Mouse (Mus musculus) hindbrain, embryonic 16.5 days (tissue): ENCODE data around the gene Ubr4. TPM values are rescaled to one million over a fixed set of nuclear protein-coding genes. Genes with fewer than 3 reads are reported as not detected.

Source experiments
- ATAC-seq: fragments of 200-750 bp; cut with Nextera tagmentation; 2 replicates; pipeline ENCODE4 v1.8.0; 2017; ENCODE audit warnings: moderate TSS enrichment, moderate library complexity
- H3K27ac ChIP-seq: fragments of 300-500 bp; sonication (generic); 2 replicates; pipeline ENCODE4 v1.5.1; 2014; ENCODE audit warnings: low read depth, mild to moderate bottlenecking, control low read depth, low read length, moderate library complexity
- H3K27me3 ChIP-seq: fragments of 300-500 bp; sonication (generic); replicated peaks from 2 replicates; pipeline ENCODE4 v1.6.1; 2014; ENCODE audit warnings: low read length; ENCODE audit not compliant: control insufficient read depth, insufficient read depth
- H3K36me3 ChIP-seq: fragments of 300-500 bp; sonication (generic); 2 replicates; pipeline ENCODE4 v1.6.1; 2014; ENCODE audit warnings: mild to moderate bottlenecking, low read length, moderate library complexity, mixed read lengths; ENCODE audit not compliant: control insufficient read depth, insufficient read depth
- H3K4me1 ChIP-seq: fragments of 300-500 bp; sonication (generic); 2 replicates; pipeline ENCODE4 v1.6.1; 2014; ENCODE audit warnings: low read depth, low read length; ENCODE audit not compliant: control insufficient read depth, insufficient read depth
- H3K4me2 ChIP-seq: fragments of 300-500 bp; sonication (generic); 2 replicates; pipeline ENCODE4 v1.6.1; 2014; ENCODE audit warnings: mild to moderate bottlenecking, low read length, control low read depth, moderate library complexity
- H3K4me3 ChIP-seq: fragments of 300-500 bp; sonication (generic); 2 replicates; pipeline ENCODE4 v1.5.1; 2014; ENCODE audit warnings: mild to moderate bottlenecking, low read length, control low read depth, moderate library complexity
- H3K9ac ChIP-seq: fragments of 300-500 bp; sonication (generic); 2 replicates; pipeline ENCODE4 v1.6.1; 2014; ENCODE audit warnings: low read depth, mild to moderate bottlenecking, control low read depth, low read length, moderate library complexity
- H3K9me3 ChIP-seq: fragments of 300-500 bp; sonication (generic); 2 replicates; pipeline ENCODE4 v1.6.1; 2014; ENCODE audit warnings: mild to moderate bottlenecking, low read length, moderate library complexity; ENCODE audit not compliant: control insufficient read depth
- WGBS: fragments of 180-500 bp; shearing (Covaris S2); extraction: QIAGEN DNeasy Blood & Tissue Kit; methylation state at CpG from one replicate; pipeline ENCODE4 v1.1.7; 2014; 5-methylcytosine and 5-hydroxymethylcytosine counted together
- polyA plus RNA-seq: library from polyadenylated mRNA; unstranded; fragments of >200 nt; fragmentation: Nextera tagmentation; extraction: Ambion mirVana; gene quantifications from 2 replicates; pipeline ENCODE4 v1.2.1, GENCODE M21; 2015

Ubr4 gene
- polyA plus RNA-seq, 1 experiment from 2014 or later: 82.1 TPM

- Histone ChIP-seq H3K36me3 (peaks cover 12% of the 10 kb centered on the region), H3K27ac (no peak overlapping the region), H3K9me3 (no peaks in the 10 kb centered on the region), H3K4me2 (no peak overlapping the region), H3K4me3 (no peak overlapping the region), H3K9ac (no peak overlapping the region), H3K4me1 (no peaks in the 10 kb centered on the region), H3K27me3 (no peaks in the 10 kb centered on the region)
- WGBS: 60% methylated on average over 5 of the region's 5 CpGs
- no peak for ATAC-seq
Measured at GRCm38 (mm10) chr4:139343718-139344117, 8.7 kb upstream of the Ubr4 start.

GRCm38 (mm10) chr4:139345416-139346019 lies 6.9 kb upstream of the Ubr4 start:
- Histone ChIP-seq H3K9me3 (no peaks in the 10 kb centered on the region), H3K4me1 (no peaks in the 10 kb centered on the region), H3K36me3 (peaks cover 17% of the 10 kb centered on the region), H3K4me2 (no peak overlapping the region), H3K9ac (no peak overlapping the region), H3K4me3 (no peak overlapping the region), H3K27me3 (no peaks in the 10 kb centered on the region), H3K27ac (no peak overlapping the region)
- ATAC-seq: no peak
- 79% methylated on average over 23 of the region's 23 CpGs for WGBS

GRCm38 (mm10) chr4:139352832-139353231 lies 423 bp downstream of the Ubr4 start:
- H3K27ac ChIP-seq: peak overlapping the region; percentile 98
- H3K4me1 ChIP-seq: peaks cover 19% of the 10 kb centered on the region
- ATAC-seq: peak; percentile 34; the same call in 1 of the 2 replicates
- H3K4me2 ChIP-seq: peak overlapping the region; percentile 97
- no peaks in the 10 kb centered on the region for H3K9me3 ChIP-seq
- peak overlapping the region; percentile 98 for H3K9ac ChIP-seq
- WGBS: under 1% methylated on average over 7 of the region's 7 CpGs
- H3K4me3 ChIP-seq: peak overlapping the region; percentile 86
- H3K36me3 ChIP-seq: peaks cover 17% of the 10 kb centered on the region
- no peaks in the 10 kb centered on the region for H3K27me3 ChIP-seq

- H3K27ac ChIP-seq: no peak overlapping the region
- WGBS: 95% methylated on average over 3 of the region's 3 CpGs
- H3K9me3 ChIP-seq: no peaks in the 10 kb centered on the region
- H3K27me3 ChIP-seq: no peaks in the 10 kb centered on the region
- no peak overlapping the region for H3K4me3 ChIP-seq
- H3K9ac ChIP-seq: no peak overlapping the region
- no peak overlapping the region for H3K4me2 ChIP-seq
- H3K4me1 ChIP-seq: peaks cover 8% of the 10 kb centered on the region
- ATAC-seq: no peak
- H3K36me3 ChIP-seq: peaks cover 45% of the 10 kb centered on the region
Measured at GRCm38 (mm10) chr4:139357211-139357610, 4.8 kb downstream of the Ubr4 start.

- 94% methylated on average over 11 of the region's 11 CpGs for WGBS
- no peaks in the 10 kb centered on the region for H3K9me3 ChIP-seq
- H3K27me3 ChIP-seq: no peaks in the 10 kb centered on the region
- H3K4me1 ChIP-seq: no peaks in the 10 kb centered on the region
- no peak overlapping the region for H3K4me2 ChIP-seq
- H3K4me3 ChIP-seq: no peak overlapping the region
- H3K27ac ChIP-seq: no peak overlapping the region
- ATAC-seq: no peak
- H3K9ac ChIP-seq: no peak overlapping the region
- peaks cover 79% of the 10 kb centered on the region for H3K36me3 ChIP-seq
Measured at GRCm38 (mm10) chr4:139360761-139361548, 8.5 kb downstream of the Ubr4 start.

GRCm38 (mm10) chr4:139367336-139367735 lies 14.9 kb downstream of the Ubr4 start:
- Histone ChIP-seq H3K4me2 (no peak overlapping the region), H3K27me3 (no peaks in the 10 kb centered on the region), H3K4me3 (no peak overlapping the region), H3K27ac (no peak overlapping the region), H3K36me3 (peaks cover 78% of the 10 kb centered on the region), H3K9me3 (no peaks in the 10 kb centered on the region), H3K9ac (no peak overlapping the region), H3K4me1 (no peaks in the 10 kb centered on the region)
- ATAC-seq: no peak
- 97% methylated on average over 3 of the region's 3 CpGs for WGBS

GRCm38 (mm10) chr4:139368038-139368437 lies 15.6 kb downstream of the Ubr4 start:
- no peak for ATAC-seq

GRCm38 (mm10) chr4:139373130-139373529 lies 20.7 kb downstream of the Ubr4 start:
- H3K27me3 ChIP-seq: no peaks in the 10 kb centered on the region
- no peaks in the 10 kb centered on the region for H3K9me3 ChIP-seq
- H3K4me2 ChIP-seq: no peak overlapping the region
- H3K4me3 ChIP-seq: no peak overlapping the region
- no peaks in the 10 kb centered on the region for H3K4me1 ChIP-seq
- H3K9ac ChIP-seq: no peak overlapping the region
- WGBS: 90% methylated on average over 4 of the region's 4 CpGs
- ATAC-seq: no peak
- peaks cover 50% of the 10 kb centered on the region for H3K36me3 ChIP-seq
- H3K27ac ChIP-seq: no peak overlapping the region

More at GRCm38 (mm10) chr4:139368038-139368437, 15.6 kb downstream of the Ubr4 start:
- no peak overlapping the region for H3K9ac ChIP-seq
- H3K4me2 ChIP-seq: no peak overlapping the region
- H3K4me1 ChIP-seq: no peaks in the 10 kb centered on the region
- WGBS: 97% methylated on average over 5 of the region's 5 CpGs
- H3K36me3 ChIP-seq: peaks cover 74% of the 10 kb centered on the region
- H3K4me3 ChIP-seq: no peak overlapping the region
- H3K9me3 ChIP-seq: no peaks in the 10 kb centered on the region
- H3K27ac ChIP-seq: no peak overlapping the region
- H3K27me3 ChIP-seq: no peaks in the 10 kb centered on the region

GRCm38 (mm10) chr4:139373531-139373930 lies 21.1 kb downstream of the Ubr4 start:
- Histone ChIP-seq H3K27me3 (no peaks in the 10 kb centered on the region), H3K36me3 (peaks cover 48% of the 10 kb centered on the region), H3K27ac (no peak overlapping the region), H3K4me3 (no peak overlapping the region), H3K4me1 (no peaks in the 10 kb centered on the region), H3K4me2 (no peak overlapping the region), H3K9me3 (no peaks in the 10 kb centered on the region), H3K9ac (no peak overlapping the region)
- ATAC-seq: no peak
- 91% methylated on average over 10 of the region's 10 CpGs for WGBS
